27 mouse cellular contexts compared by ENCODE assay signal in genomic region chr11:50197500-50197899, GRCm38 (mm10). TPM values are rescaled to one million over a fixed set of nuclear protein-coding genes. Genes with fewer than 3 reads are reported as not detected.
DNase-seq lines count a peak whose midpoint lies in the region; ATAC-seq and TF ChIP-seq lines count a peak whose summit lies in the region.
"Had no signal": no experiment of that assay in that cellular context is flagged by ENCODE, and none has a peak within 500 bp of the region (broad histone marks: within the 10 kb centered on the region; RNA-seq: fewer than 3 reads in every experiment).

No protein-coding gene starts in this region.

- H3K9me3 ChIP-seq in kidney, embryonic 15.5 days (replicated peaks): no peaks in the 10 kb centered on the region
- H3K9me3 ChIP-seq in liver, embryonic 15.5 days (replicated peaks): no peaks in the 10 kb centered on the region
- no peaks in the 10 kb centered on the region for H3K9me3 ChIP-seq in liver, embryonic 12.5 days (replicated peaks)
- H3K9me3 ChIP-seq in hindbrain, embryonic 13.5 days: no peaks in the 10 kb centered on the region
- H3K9me3 ChIP-seq: embryonic facial prominence, embryonic 10.5 days; embryonic facial prominence, embryonic 13.5 days; forebrain, embryonic 12.5 days; forebrain, embryonic 15.5 days; heart, embryonic 10.5 days; heart, embryonic 13.5 days; hindbrain, embryonic 12.5 days had no signal

- no peak for TF ChIP-seq POLR2A in kidney, adult 2 months (IDR thresholded peaks at IDR 0.05; ENCODE audit: low read depth, low read length)
- TF ChIP-seq POLR2A in small intestine, adult 2 months (IDR thresholded peaks at IDR 0.05; ENCODE audit: low read depth, low read length): no peak

- H3K36me3 ChIP-seq in kidney, adult 2 months (ENCODE audit: control insufficient read depth, insufficient read depth, low read length): peaks cover 23% of the 10 kb centered on the region
- peaks cover 74% of the 10 kb centered on the region for H3K36me3 ChIP-seq in kidney, embryonic 15.5 days
- peaks cover 56% of the 10 kb centered on the region for H3K36me3 ChIP-seq in liver, embryonic 15.5 days (replicated peaks)
- peaks cover 60% of the 10 kb centered on the region for H3K36me3 ChIP-seq in liver, embryonic 12.5 days
- H3K36me3 ChIP-seq in small intestine, adult 2 months (ENCODE audit: control insufficient read depth, insufficient read depth, low read length): peaks cover 37% of the 10 kb centered on the region
- H3K36me3 ChIP-seq in hindbrain, embryonic 13.5 days: peaks cover 79% of the 10 kb centered on the region

- WGBS in kidney, adult 2 months: 58% methylated on average over 4 of the region's 4 CpGs
- 91% methylated on average over 4 of the region's 4 CpGs for WGBS in kidney, embryonic 15.5 days
- 84% methylated on average over 4 of the region's 4 CpGs for WGBS in liver, embryonic 15.5 days (ENCODE audit: insufficient replicate concordance)
- WGBS in liver, embryonic 12.5 days (ENCODE audit: insufficient replicate concordance): 84% methylated on average over 4 of the region's 4 CpGs
- 66% methylated on average over 4 of the region's 4 CpGs for WGBS in small intestine, adult 2 months
- WGBS in hindbrain, embryonic 13.5 days: 94% methylated on average over 4 of the region's 4 CpGs

- intact Hi-C loops in heart, postnatal 10 days (cut with DNase I): no loop called here

- peaks cover 3% of the 10 kb centered on the region; the same call in 1 of the 2 replicates for H3K4me1 ChIP-seq in kidney, adult 2 months (ENCODE audit: control insufficient read depth, insufficient read depth, low read length)
- H3K4me1 ChIP-seq in kidney, embryonic 15.5 days: no peaks in the 10 kb centered on the region
- peaks cover 24% of the 10 kb centered on the region for H3K4me1 ChIP-seq in liver, embryonic 15.5 days (replicated peaks)
- peaks cover 25% of the 10 kb centered on the region; the same call in 1 of the 2 replicates for H3K4me1 ChIP-seq in liver, embryonic 12.5 days
- H3K4me1 ChIP-seq in small intestine, adult 2 months (ENCODE audit: control insufficient read depth, insufficient read depth, insufficient read length, low read length): peaks cover 16% of the 10 kb centered on the region; the same call in 1 of the 2 replicates
- H3K4me1 ChIP-seq in hindbrain, embryonic 13.5 days (replicated peaks): no peaks in the 10 kb centered on the region
- H3K4me1 ChIP-seq: embryonic facial prominence, embryonic 10.5 days; embryonic facial prominence, embryonic 13.5 days; forebrain, embryonic 12.5 days; forebrain, embryonic 15.5 days; heart, embryonic 13.5 days; hindbrain, embryonic 12.5 days had no signal

- no peaks in the 10 kb centered on the region for H3K27me3 ChIP-seq in kidney, adult 2 months (replicated peaks; ENCODE audit: control insufficient read depth, insufficient read depth, low read length)
- no peaks in the 10 kb centered on the region for H3K27me3 ChIP-seq in kidney, embryonic 15.5 days
- no peaks in the 10 kb centered on the region for H3K27me3 ChIP-seq in liver, embryonic 15.5 days
- no peaks in the 10 kb centered on the region for H3K27me3 ChIP-seq in liver, embryonic 12.5 days (replicated peaks)
- H3K27me3 ChIP-seq in Patski: no peaks in the 10 kb centered on the region
- H3K27me3 ChIP-seq in small intestine, adult 2 months (ENCODE audit: control insufficient read depth, insufficient read depth, low read length): no peaks in the 10 kb centered on the region
- no peaks in the 10 kb centered on the region for H3K27me3 ChIP-seq in hindbrain, embryonic 13.5 days
- H3K27me3 ChIP-seq: embryonic facial prominence, embryonic 13.5 days; forebrain, embryonic 12.5 days; forebrain, embryonic 15.5 days; heart, embryonic 13.5 days; hindbrain, embryonic 12.5 days had no signal

- POLR2A ChIA-PET in Patski (lab: Charles Lee): no interaction called here

- CTCF ChIA-PET in Patski (lab: Charles Lee): interaction anchor here (2.9 kb wide), 1 partner anchor 8 kb away, joined by 10 read pairs; no protein-coding TSS in a partner anchor

- H3K4me3 ChIP-seq in kidney, adult 2 months (ENCODE audit: insufficient read depth, low read depth, low read length): no peak overlapping the region
- H3K4me3 ChIP-seq in kidney, embryonic 15.5 days (replicated peaks): no peak overlapping the region
- H3K4me3 ChIP-seq in liver, embryonic 15.5 days (replicated peaks): no peak overlapping the region
- no peak overlapping the region for H3K4me3 ChIP-seq in liver, embryonic 12.5 days
- no peak overlapping the region for H3K4me3 ChIP-seq in small intestine, adult 2 months (ENCODE audit: low read depth, low read length)
- H3K4me3 ChIP-seq in hindbrain, embryonic 13.5 days: no peak overlapping the region
- H3K4me3 ChIP-seq: embryonic facial prominence, embryonic 10.5 days; embryonic facial prominence, embryonic 13.5 days; erythroblast, embryonic 14.5 days; forebrain, embryonic 12.5 days; forebrain, embryonic 15.5 days; heart, adult 2 months; heart, embryonic 10.5 days; heart, embryonic 13.5 days; hindbrain, embryonic 12.5 days had no signal

- H3K4me2 ChIP-seq in kidney, embryonic 15.5 days: no peak overlapping the region
- no peak overlapping the region for H3K4me2 ChIP-seq in liver, embryonic 15.5 days
- no peak overlapping the region for H3K4me2 ChIP-seq in liver, embryonic 12.5 days
- H3K4me2 ChIP-seq in hindbrain, embryonic 13.5 days: no peak overlapping the region
- H3K4me2 ChIP-seq: embryonic facial prominence, embryonic 13.5 days; forebrain, embryonic 12.5 days; forebrain, embryonic 15.5 days; heart, embryonic 13.5 days; hindbrain, embryonic 12.5 days had no signal

- in situ Hi-C loops in Patski (cut with MboI; ENCODE audit: low pct_unique_long_range_greater_than_20kb): no loop called here

- TF ChIP-seq CTCF in kidney, adult 2 months (conservative IDR thresholded peaks at IDR 0.05; ENCODE audit: insufficient read depth, insufficient read length, low read depth, low read length): no peak
- TF ChIP-seq CTCF in Patski (IDR thresholded peaks at IDR 0.05): no peak
- TF ChIP-seq CTCF in small intestine, adult 2 months (IDR thresholded peaks at IDR 0.05; ENCODE audit: extremely low read depth, insufficient read length, insufficient replicate concordance, low read depth, low read length): no peak

- no peak overlapping the region for H3K27ac ChIP-seq in kidney, adult 2 months (ENCODE audit: insufficient read depth, low read depth, low read length)
- H3K27ac ChIP-seq in kidney, embryonic 15.5 days: no peak overlapping the region
- 0 out of 2 replicates have a peak overlapping the region, but pooled peaks have one; percentile 9 for H3K27ac ChIP-seq in liver, embryonic 15.5 days (replicated peaks)
- no peak overlapping the region for H3K27ac ChIP-seq in liver, embryonic 12.5 days
- H3K27ac ChIP-seq in small intestine, adult 2 months (ENCODE audit: insufficient read depth, low read depth, low read length): peak overlapping the region; percentile 6; the same call in 1 of the 2 replicates
- H3K27ac ChIP-seq in hindbrain, embryonic 13.5 days: no peak overlapping the region
- H3K27ac ChIP-seq: embryonic facial prominence, embryonic 10.5 days; embryonic facial prominence, embryonic 13.5 days; forebrain, embryonic 12.5 days; forebrain, embryonic 15.5 days; heart, adult 2 months; heart, embryonic 10.5 days; heart, embryonic 13.5 days; hindbrain, embryonic 12.5 days had no signal

- no peak for ATAC-seq in kidney, embryonic 15.5 days (replicated peaks; ENCODE audit: low FRiP score)
- ATAC-seq in liver, embryonic 15.5 days (ENCODE audit: insufficient read depth): no peak
- ATAC-seq in liver, embryonic 12.5 days: no peak
- peak; percentile 10 for ATAC-seq in Patski
- ATAC-seq in hindbrain, embryonic 13.5 days (ENCODE audit: low FRiP score): no peak
- ATAC-seq: CD4-positive, CD25-positive, alpha-beta regulatory T cell, adult 4 months; forebrain, embryonic 15.5 days; hindbrain, embryonic 16.5 days had no signal

- peak; percentile 49 for DNase-seq in kidney, adult 2 months
- DNase-seq in Patski (ENCODE audit: low read depth, low spot score): no peak
- no peak for DNase-seq in heart, postnatal 10 days
- DNase-seq: adrenal gland, postnatal 25 days; cerebellum, adult 11-12 months; cerebellum, adult 8-10 months; cerebellum, postnatal 10 days; cerebellum, postnatal 36 days; embryo, embryonic 11 days; gastrocnemius, postnatal 36 days; heart, adult 2 months had no signal

- H3K9ac ChIP-seq in kidney, embryonic 15.5 days: no peak overlapping the region
- no peak overlapping the region for H3K9ac ChIP-seq in liver, embryonic 15.5 days
- no peak overlapping the region for H3K9ac ChIP-seq in liver, embryonic 12.5 days
- H3K9ac ChIP-seq in hindbrain, embryonic 13.5 days: no peak overlapping the region
- H3K9ac ChIP-seq: embryonic facial prominence, embryonic 13.5 days; forebrain, embryonic 12.5 days; forebrain, embryonic 15.5 days; heart, embryonic 13.5 days; hindbrain, embryonic 12.5 days had no signal

RNA-seq across cellular contexts. Expression of gene Sqstm1, which starts 13.1 kb away (rescaled TPM):
- polyA plus RNA-seq in kidney, adult 2 months (2012; rRNA removed): 337 and 344 TPM in 2 replicates
- 233 and 259 TPM in 2 replicates for polyA plus RNA-seq in kidney, embryonic 15.5 days (2015; fragmentation: Nextera tagmentation; extraction: Ambion mirVana)
- polyA plus RNA-seq in liver, embryonic 15.5 days (2015; fragmentation: Nextera tagmentation; extraction: Ambion mirVana): 161 and 189 TPM in 2 replicates
- polyA plus RNA-seq in liver, embryonic 12.5 days (2016; fragmentation: Nextera tagmentation; extraction: Ambion mirVana): 143 and 152 TPM in 2 replicates
- 530 TPM for polyA plus RNA-seq in Patski (2021)
- polyA plus RNA-seq in small intestine, adult 2 months (2012; rRNA removed): 89.1 and 171 TPM in 2 replicates
- 318 and 320 TPM in 2 replicates for polyA plus RNA-seq in hindbrain, embryonic 13.5 days (2015; fragmentation: Nextera tagmentation; extraction: Ambion mirVana)
- 100 to 1,000 TPM; 239 to 247 TPM for total RNA-seq in heart, postnatal 10 days (2021)

RNA-seq across cellular contexts. Expression of gene Mgat4b, which starts 13.2 kb away (rescaled TPM):
- polyA plus RNA-seq in kidney, adult 2 months (2012; rRNA removed): 85.4 and 105 TPM in 2 replicates
- polyA plus RNA-seq in kidney, embryonic 15.5 days (2015; fragmentation: Nextera tagmentation; extraction: Ambion mirVana): 37.3 and 37.5 TPM in 2 replicates
- 12.7 and 14.9 TPM in 2 replicates for polyA plus RNA-seq in liver, embryonic 15.5 days (2015; fragmentation: Nextera tagmentation; extraction: Ambion mirVana)
- 29.1 and 30.7 TPM in 2 replicates for polyA plus RNA-seq in liver, embryonic 12.5 days (2016; fragmentation: Nextera tagmentation; extraction: Ambion mirVana)
- polyA plus RNA-seq in Patski (2021): 200 TPM
- polyA plus RNA-seq in small intestine, adult 2 months (2012; rRNA removed): 116 and 171 TPM in 2 replicates
- polyA plus RNA-seq in hindbrain, embryonic 13.5 days (2015; fragmentation: Nextera tagmentation; extraction: Ambion mirVana): 30.4 and 36.6 TPM in 2 replicates
- 100 to 1,000 TPM; 122 to 127 TPM for total RNA-seq in heart, postnatal 10 days (2021)

RNA-seq across cellular contexts. Expression of gene Mrnip, which starts 23.3 kb away (rescaled TPM):
- 21.0 and 21.1 TPM in 2 replicates for polyA plus RNA-seq in kidney, adult 2 months (2012; rRNA removed)
- 19.3 and 20.0 TPM in 2 replicates for polyA plus RNA-seq in kidney, embryonic 15.5 days (2015; fragmentation: Nextera tagmentation; extraction: Ambion mirVana)
- 7.6 and 8.4 TPM in 2 replicates for polyA plus RNA-seq in liver, embryonic 15.5 days (2015; fragmentation: Nextera tagmentation; extraction: Ambion mirVana)
- polyA plus RNA-seq in liver, embryonic 12.5 days (2016; fragmentation: Nextera tagmentation; extraction: Ambion mirVana): 8.6 and 8.7 TPM in 2 replicates
- polyA plus RNA-seq in Patski (2021): 5.9 TPM
- 0.95 and 3.8 TPM in 2 replicates for polyA plus RNA-seq in small intestine, adult 2 months (2012; rRNA removed)
- polyA plus RNA-seq in hindbrain, embryonic 13.5 days (2015; fragmentation: Nextera tagmentation; extraction: Ambion mirVana): 30.2 and 30.6 TPM in 2 replicates
- 1 to 10 TPM; 6.0 TPM for total RNA-seq in heart, postnatal 10 days (2021)

RNA-seq across cellular contexts. Expression of gene Ltc4s, which starts 40.9 kb away (rescaled TPM):
- polyA plus RNA-seq in kidney, adult 2 months (2012; rRNA removed): 33.8 and 46.3 TPM in 2 replicates
- polyA plus RNA-seq in kidney, embryonic 15.5 days (2015; fragmentation: Nextera tagmentation; extraction: Ambion mirVana): 1.4 and 1.9 TPM in 2 replicates
- polyA plus RNA-seq in liver, embryonic 15.5 days (2015; fragmentation: Nextera tagmentation; extraction: Ambion mirVana): 0.46 and 0.51 TPM in 2 replicates
- polyA plus RNA-seq in liver, embryonic 12.5 days (2016; fragmentation: Nextera tagmentation; extraction: Ambion mirVana): 0.87 and 1.0 TPM in 2 replicates
- polyA plus RNA-seq in Patski (2021): not detected
- polyA plus RNA-seq in small intestine, adult 2 months (2012; rRNA removed): 44.3 and 51.3 TPM in 2 replicates
- 1.4 and 2.3 TPM in 2 replicates for polyA plus RNA-seq in hindbrain, embryonic 13.5 days (2015; fragmentation: Nextera tagmentation; extraction: Ambion mirVana)
- total RNA-seq in heart, postnatal 10 days (2021): 1 to 10 TPM; 5.0 to 5.9 TPM
- total RNA-seq: granulocyte monocyte progenitor cell, adult 5-6 weeks had no signal
- polyA plus RNA-seq: CD4-positive, CD25-positive, alpha-beta regulatory T cell, adult 4 months; erythroblast, embryonic 14.5 days had no signal

Comparison
In these comparisons a context has a peak if more than half of its experiments do, and no peak if none do; other contexts are left out.
1. H3K27ac ChIP-seq: peak in liver, embryonic 15.5 days (single experiment) and small intestine, adult 2 months (single experiment); none in kidney, adult 2 months (single experiment), kidney, embryonic 15.5 days (single experiment), liver, embryonic 12.5 days (single experiment) and hindbrain, embryonic 13.5 days (single experiment).